Mouse (Mus musculus) ES-Bruce4 (cell line): Measurements from ENCODE around the gene Ptprj.

Experiments
- CTCF ChIP-seq: IDR thresholded peaks from one replicate; pipeline ENCODE4 v1.8.1; 2011; ENCODE audit warnings: low read depth, low read length
- EP300 ChIP-seq: IDR thresholded peaks from 2 replicates; pipeline ENCODE4 v1.6.1; 2011; ENCODE audit warnings: low read depth, low read length; ENCODE audit not compliant: insufficient read depth
- POLR2A ChIP-seq: IDR thresholded peaks from one replicate; pipeline ENCODE4 v1.8.1; 2011; ENCODE audit warnings: low read length; ENCODE audit not compliant: insufficient read depth

- TF ChIP-seq CTCF (no peak), POLR2A (no peak), EP300 (no peak)
These were observed 77.7 kb downstream of the Ptprj start for GRCm38 (mm10) chr2:90502738-90503137.
